Mouse (Mus musculus) forebrain, embryonic 16.5 days (tissue): ENCODE measurements at regions not wholly inside any gene's neighbourhood (a gene's known extent, or its start where the extent isn't known, plus 50 kb on each side); places are given as distances from the start of the nearest gene placed in this dataset.

ENCODE experiments used
- ATAC-seq: fragments of 200-750 bp; cut with Nextera tagmentation; 2 replicates; pipeline ENCODE4 v1.8.0; 2017; ENCODE audit warnings: mild to moderate bottlenecking, moderate library complexity
- H3K27ac ChIP-seq: fragments of 300-500 bp; sonication (generic); 2 replicates; pipeline ENCODE4 v1.5.1; 2014; ENCODE audit warnings: low read length, control low read depth
- H3K27me3 ChIP-seq: fragments of 300-500 bp; sonication (generic); replicated peaks from 2 replicates; pipeline ENCODE4 v1.6.1; 2014; ENCODE audit warnings: low read length; ENCODE audit not compliant: control insufficient read depth, insufficient read depth
- H3K36me3 ChIP-seq: fragments of 300-500 bp; sonication (generic); 2 replicates; pipeline ENCODE4 v1.6.1; 2014; ENCODE audit not compliant: control insufficient read depth, insufficient read depth
- H3K4me1 ChIP-seq: fragments of 300-500 bp; sonication (generic); replicated peaks from 2 replicates; pipeline ENCODE4 v1.6.1; 2014; ENCODE audit warnings: low read length; ENCODE audit not compliant: control insufficient read depth, insufficient read depth
- H3K4me2 ChIP-seq: fragments of 300-500 bp; sonication (generic); 2 replicates; pipeline ENCODE4 v1.6.1; 2014; ENCODE audit warnings: mild to moderate bottlenecking, low read length, control low read depth
- H3K4me3 ChIP-seq: fragments of 300-500 bp; sonication (generic); replicated peaks from 2 replicates; pipeline ENCODE4 v1.5.1; 2014; ENCODE audit warnings: mild to moderate bottlenecking, low read length, control low read depth
- H3K9ac ChIP-seq: fragments of 300-500 bp; sonication (generic); replicated peaks from 2 replicates; pipeline ENCODE4 v1.6.1; 2014; ENCODE audit warnings: low read depth, low read length, control low read depth
- H3K9me3 ChIP-seq: fragments of 300-500 bp; sonication (generic); 2 replicates; pipeline ENCODE4 v1.6.1; 2016; ENCODE audit warnings: low read length; ENCODE audit not compliant: control insufficient read depth
- WGBS: fragments of 180-500 bp; shearing (Covaris S2); extraction: QIAGEN DNeasy Blood & Tissue Kit; methylation state at CpG from one replicate; pipeline ENCODE4 v1.1.7; 2014; 5-methylcytosine and 5-hydroxymethylcytosine counted together

GRCm38 (mm10) chr13:39326176-39326575 is 365.5 kb upstream of the Slc35b3 start:
- ATAC-seq = no peak
- H3K4me1 ChIP-seq = no peaks in the 10 kb centered on the region
- no peaks in the 10 kb centered on the region for H3K27me3 ChIP-seq
- H3K4me3 ChIP-seq = no peak overlapping the region
- no peak overlapping the region for H3K27ac ChIP-seq
- no peaks in the 10 kb centered on the region for H3K9me3 ChIP-seq
- H3K4me2 ChIP-seq = no peak overlapping the region
- 85% methylated on average over 8 of the region's 8 CpGs for WGBS
- H3K9ac ChIP-seq = no peak overlapping the region
- H3K36me3 ChIP-seq = no peaks in the 10 kb centered on the region

DNA sequence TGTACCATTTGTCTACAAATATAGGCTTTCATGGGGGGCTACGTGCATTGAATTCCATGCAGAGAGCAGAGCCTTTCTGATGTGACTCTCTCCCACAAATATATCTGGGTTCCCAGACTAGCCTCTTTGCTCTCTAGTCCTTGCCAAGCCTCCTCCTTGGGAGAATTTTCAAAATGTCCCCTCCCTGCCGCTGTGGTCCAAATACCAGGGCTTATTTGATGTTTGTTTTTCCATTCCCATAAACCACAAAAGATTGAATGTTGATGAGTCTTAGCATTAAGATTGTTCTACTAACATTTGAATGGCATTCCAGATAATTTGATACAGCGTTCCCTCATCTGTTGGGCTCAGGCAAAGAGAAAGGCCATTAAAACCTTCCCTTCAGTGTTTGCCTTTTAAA is 360.4 kb upstream of the Slc35b3 start:
- no peak overlapping the region for H3K27ac ChIP-seq
- H3K4me3 ChIP-seq = no peak overlapping the region
- no peaks in the 10 kb centered on the region for H3K9me3 ChIP-seq
- H3K9ac ChIP-seq = no peak overlapping the region
- no peak for ATAC-seq
- no peaks in the 10 kb centered on the region for H3K36me3 ChIP-seq
- WGBS = 89% methylated on average over 3 of the region's 3 CpGs
- H3K27me3 ChIP-seq = no peaks in the 10 kb centered on the region
- H3K4me1 ChIP-seq = no peaks in the 10 kb centered on the region
- no peak overlapping the region for H3K4me2 ChIP-seq

- Histone ChIP-seq H3K4me3 (no peak overlapping the region), H3K27me3 (no peaks in the 10 kb centered on the region), H3K9ac (no peak overlapping the region), H3K4me1 (no peaks in the 10 kb centered on the region), H3K4me2 (no peak overlapping the region), H3K9me3 (no peaks in the 10 kb centered on the region), H3K27ac (no peak overlapping the region), H3K36me3 (no peaks in the 10 kb centered on the region)
- WGBS = 91% methylated on average over 5 of the region's 5 CpGs
- ATAC-seq = no peak
Measured at GRCm38 (mm10) chr13:39309758-39310157, 349.1 kb upstream of the Slc35b3 start.

DNA sequence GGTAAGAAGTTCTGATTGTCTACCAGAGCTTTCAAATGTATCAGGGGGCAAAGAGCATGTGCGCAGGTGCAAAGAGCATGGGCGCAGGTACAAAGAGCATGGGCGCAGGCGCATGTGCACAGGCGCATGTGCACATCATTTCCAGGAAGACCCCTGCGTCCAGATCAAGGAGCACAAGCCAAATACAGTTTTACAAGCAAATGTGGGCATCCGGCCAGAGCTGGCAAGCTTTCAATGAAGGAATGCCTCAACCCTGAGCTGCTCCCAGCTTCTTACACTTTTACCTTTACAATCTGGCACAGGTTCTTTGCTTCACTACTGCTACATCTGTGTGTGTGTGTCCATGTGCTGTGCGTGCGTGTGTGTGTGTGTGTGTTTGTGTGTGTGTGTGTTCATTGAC is 347.2 kb upstream of the Slc35b3 start:
- Histone ChIP-seq H3K27me3 (no peaks in the 10 kb centered on the region), H3K4me1 (no peaks in the 10 kb centered on the region), H3K27ac (no peak overlapping the region), H3K4me2 (no peak overlapping the region), H3K9me3 (no peaks in the 10 kb centered on the region), H3K36me3 (no peaks in the 10 kb centered on the region), H3K4me3 (no peak overlapping the region), H3K9ac (no peak overlapping the region)
- WGBS = 77% methylated on average over 9 of the region's 9 CpGs
- ATAC-seq = no peak

DNA sequence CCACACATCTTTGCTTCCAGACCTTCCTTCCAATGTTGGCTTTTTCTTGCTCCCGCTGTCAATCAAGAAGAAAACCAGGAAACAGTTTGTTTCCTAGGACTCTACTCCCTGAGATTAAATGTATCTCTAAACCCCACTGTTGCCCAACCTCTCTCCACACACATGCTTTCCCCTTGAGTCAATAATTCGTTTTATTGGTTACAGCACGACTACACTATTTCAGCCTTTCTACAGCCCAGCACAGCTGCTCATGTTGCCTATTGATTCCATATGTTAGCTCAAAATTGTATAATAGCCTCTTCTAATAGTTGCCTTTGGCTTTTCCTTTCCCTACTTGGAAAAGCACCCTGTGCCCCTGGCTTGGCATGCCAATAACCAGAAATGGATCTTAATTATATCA is 346.2 kb upstream of the Slc35b3 start:
- H3K36me3 ChIP-seq = no peaks in the 10 kb centered on the region
- H3K4me3 ChIP-seq = no peak overlapping the region
- no peaks in the 10 kb centered on the region for H3K27me3 ChIP-seq
- H3K27ac ChIP-seq = no peak overlapping the region
- no peaks in the 10 kb centered on the region for H3K9me3 ChIP-seq
- no peak for ATAC-seq
- no peaks in the 10 kb centered on the region for H3K4me1 ChIP-seq
- no peak overlapping the region for H3K4me2 ChIP-seq
- H3K9ac ChIP-seq = no peak overlapping the region
- WGBS = 74% methylated on average over 3 of the region's 3 CpGs

- 75% methylated on average over 6 of the region's 6 CpGs for WGBS
- H3K27me3 ChIP-seq = no peaks in the 10 kb centered on the region
- no peak overlapping the region for H3K4me3 ChIP-seq
- no peak overlapping the region for H3K9ac ChIP-seq
- no peaks in the 10 kb centered on the region for H3K36me3 ChIP-seq
- no peak; the same call in 1 of the 2 replicates for ATAC-seq
- H3K27ac ChIP-seq = no peak overlapping the region
- H3K4me1 ChIP-seq = no peaks in the 10 kb centered on the region
- H3K9me3 ChIP-seq = no peaks in the 10 kb centered on the region
- H3K4me2 ChIP-seq = no peak overlapping the region
Measured at GRCm38 (mm10) chr13:39297129-39297528, 336.5 kb upstream of the Slc35b3 start.

- H3K36me3 ChIP-seq = no peaks in the 10 kb centered on the region
- H3K4me1 ChIP-seq = no peaks in the 10 kb centered on the region
- no peak overlapping the region for H3K27ac ChIP-seq
- H3K27me3 ChIP-seq = no peaks in the 10 kb centered on the region
- no peaks in the 10 kb centered on the region for H3K9me3 ChIP-seq
- H3K9ac ChIP-seq = no peak overlapping the region
- H3K4me3 ChIP-seq = no peak overlapping the region
- 78% methylated on average over 5 of the region's 6 CpGs for WGBS
- ATAC-seq = no peak
- H3K4me2 ChIP-seq = no peak overlapping the region
Measured at GRCm38 (mm10) chr13:39290216-39290960, 329.7 kb upstream of the Slc35b3 start.

DNA sequence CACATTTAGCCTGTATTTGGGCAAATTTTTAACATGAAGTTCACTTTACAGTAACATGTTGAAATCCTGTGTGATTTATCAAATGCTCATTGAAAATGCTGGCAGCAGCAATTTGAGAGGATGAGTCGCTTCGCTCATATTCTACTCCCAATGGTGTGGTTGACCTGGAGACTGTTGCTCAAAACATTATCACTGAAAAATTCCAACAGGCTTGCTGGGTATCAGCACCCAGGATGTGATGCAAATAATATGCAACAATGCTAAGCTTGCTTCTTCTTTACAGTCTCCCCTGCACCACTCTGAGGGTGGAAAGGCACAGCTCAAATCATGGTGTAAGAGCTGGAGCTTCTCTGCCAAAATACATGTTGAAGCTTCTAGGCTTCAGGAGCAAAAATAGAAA is 321.6 kb upstream of the Slc35b3 start:
- Histone ChIP-seq H3K9me3 (no peaks in the 10 kb centered on the region), H3K36me3 (no peaks in the 10 kb centered on the region), H3K27me3 (no peaks in the 10 kb centered on the region), H3K4me1 (no peaks in the 10 kb centered on the region), H3K9ac (no peak overlapping the region), H3K4me3 (no peak overlapping the region), H3K4me2 (no peak overlapping the region), H3K27ac (no peak overlapping the region)
- no peak for ATAC-seq
- WGBS = 92% methylated on average over 2 of the region's 2 CpGs

DNA sequence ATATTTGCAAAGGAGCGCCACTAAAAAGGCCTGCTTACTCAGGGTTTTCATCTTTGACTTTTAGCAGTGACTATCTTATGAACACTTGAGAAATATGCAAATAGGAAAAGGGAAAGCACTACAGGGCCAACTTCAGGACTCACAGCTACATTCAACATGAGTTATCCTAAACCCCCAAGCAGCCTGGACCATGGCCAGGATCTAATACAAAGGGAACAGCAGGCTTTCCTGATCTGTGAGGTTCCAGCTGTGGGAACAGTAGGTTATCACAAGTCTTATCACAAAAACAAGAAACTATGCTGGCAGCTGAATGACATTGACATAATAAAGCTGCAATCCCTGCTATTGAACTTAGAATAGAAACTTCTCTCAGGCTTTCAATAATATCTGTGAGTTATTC is 317.4 kb upstream of the Slc35b3 start:
- WGBS = 92% methylated on average over 1 of the region's 1 CpGs
- no peaks in the 10 kb centered on the region for H3K27me3 ChIP-seq
- no peak overlapping the region for H3K27ac ChIP-seq
- ATAC-seq = no peak
- H3K4me2 ChIP-seq = no peak overlapping the region
- no peak overlapping the region for H3K4me3 ChIP-seq
- no peaks in the 10 kb centered on the region for H3K36me3 ChIP-seq
- H3K4me1 ChIP-seq = no peaks in the 10 kb centered on the region
- no peaks in the 10 kb centered on the region for H3K9me3 ChIP-seq
- H3K9ac ChIP-seq = no peak overlapping the region

- Histone ChIP-seq H3K27me3 (no peaks in the 10 kb centered on the region), H3K4me1 (no peaks in the 10 kb centered on the region), H3K9me3 (no peaks in the 10 kb centered on the region), H3K4me2 (no peak overlapping the region), H3K36me3 (no peaks in the 10 kb centered on the region), H3K4me3 (no peak overlapping the region), H3K9ac (no peak overlapping the region), H3K27ac (no peak overlapping the region)
- ATAC-seq = no peak
- WGBS = 47% methylated on average over 5 of the region's 5 CpGs
Measured at GRCm38 (mm10) chr13:39266024-39266423, 305.3 kb upstream of the Slc35b3 start.
